Mouse (Mus musculus) heart, embryonic 10.5 days (tissue): ENCODE results near the gene Cabp2. TPM values are rescaled to one million over a fixed set of nuclear protein-coding genes. Genes with fewer than 3 reads are reported as not detected.
A peak's percentile ranks its signal among the peaks of the same experiment; 100 is the strongest.
"Not testable (repeated sequence)": the region's sequence is repeated elsewhere in the genome, so short reads cannot be mapped to it uniquely, and the experiment has no call there.

Experiments
- DNase-seq: peaks from one replicate; pipeline ENCODE4 v3.0.0-alpha.2; 2017; ENCODE audit warnings: low spot score
- H3K27ac ChIP-seq: fragments of 300-500 bp; sonication (generic); 2 replicates; pipeline ENCODE4 v1.5.1; 2016; ENCODE audit warnings: mild to moderate bottlenecking
- H3K27me3 ChIP-seq: fragments of 300-500 bp; sonication (generic); 2 replicates; pipeline ENCODE4 v1.6.1; 2016; ENCODE audit warnings: mild to moderate bottlenecking; ENCODE audit not compliant: poor library complexity, insufficient read depth, severe bottlenecking
- H3K36me3 ChIP-seq: fragments of 300-500 bp; sonication (generic); 2 replicates; pipeline ENCODE4 v1.6.1; 2016; ENCODE audit warnings: mild to moderate bottlenecking, moderate library complexity
- H3K4me1 ChIP-seq: fragments of 300-500 bp; sonication (generic); 2 replicates; pipeline ENCODE4 v1.6.1; 2016; ENCODE audit warnings: mild to moderate bottlenecking
- H3K4me3 ChIP-seq: fragments of 300-500 bp; sonication (generic); 2 replicates; pipeline ENCODE4 v1.5.1; 2016; ENCODE audit warnings: mild to moderate bottlenecking, moderate library complexity
- H3K9me3 ChIP-seq: fragments of 300-500 bp; sonication (generic); 2 replicates; pipeline ENCODE4 v1.6.1; 2016; ENCODE audit warnings: mild to moderate bottlenecking, moderate library complexity
- WGBS: fragments of 180-500 bp; shearing (Covaris S2); methylation state at CpG from one replicate; pipeline ENCODE4 v1.1.7; 2016; 5-methylcytosine and 5-hydroxymethylcytosine counted together
- polyA plus RNA-seq: library from polyadenylated mRNA; unstranded; fragments of >200 nt; fragmentation: Nextera tagmentation; extraction: Ambion mirVana; gene quantifications from 2 replicates; pipeline ENCODE4 v1.2.1, GENCODE M21; 2016

Cabp2 gene
- not detected in 2 replicates for polyA plus RNA-seq

GRCm38 (mm10) chr19:4081394-4081793, at the start of gene Cabp2:
TSS of gene Cabp2 (plus strand) at chr19:4081578.
- no peaks in the 10 kb centered on the region for H3K36me3 ChIP-seq
- H3K9me3 ChIP-seq: no peaks in the 10 kb centered on the region
- no peak for DNase-seq
- 73% methylated on average over 3 of the region's 3 CpGs for WGBS
- no peaks in the 10 kb centered on the region for H3K4me1 ChIP-seq
- H3K4me3 ChIP-seq: no peak within 1 kb of the TSS
- no peak within 1 kb of the TSS for H3K27ac ChIP-seq
- H3K27me3 ChIP-seq: peaks cover 40% of the 10 kb centered on the region

- H3K27me3 ChIP-seq: no peaks in the 10 kb centered on the region
- peaks cover 15% of the 10 kb centered on the region for H3K4me1 ChIP-seq
- no peak for DNase-seq
- peaks cover 11% of the 10 kb centered on the region; the same call in 1 of the 2 replicates for H3K36me3 ChIP-seq
- 45% methylated on average over 7 of the region's 7 CpGs for WGBS
- H3K4me3 ChIP-seq: no peak overlapping the region
- H3K27ac ChIP-seq: no peak overlapping the region
- H3K9me3 ChIP-seq: no peaks in the 10 kb centered on the region
Measured at GRCm38 (mm10) chr19:4032668-4033067, 48.7 kb upstream of the Cabp2 start.

GRCm38 (mm10) chr19:4033298-4033697, 48.1 kb upstream of the Cabp2 start:
- WGBS: 69% methylated on average over 3 of the region's 3 CpGs
- no peak overlapping the region for H3K4me3 ChIP-seq
- no peak for DNase-seq
- H3K9me3 ChIP-seq: no peaks in the 10 kb centered on the region
- no peak overlapping the region for H3K27ac ChIP-seq
- H3K36me3 ChIP-seq: peaks cover 11% of the 10 kb centered on the region; the same call in 1 of the 2 replicates
- H3K27me3 ChIP-seq: no peaks in the 10 kb centered on the region
- peaks cover 19% of the 10 kb centered on the region for H3K4me1 ChIP-seq

- no peaks in the 10 kb centered on the region for H3K27me3 ChIP-seq
- H3K4me1 ChIP-seq: peaks cover 19% of the 10 kb centered on the region
- 68% methylated on average over 5 of the region's 5 CpGs for WGBS
- DNase-seq: no peak
- H3K4me3 ChIP-seq: no peak overlapping the region
- H3K9me3 ChIP-seq: no peaks in the 10 kb centered on the region
- H3K36me3 ChIP-seq: peaks cover 11% of the 10 kb centered on the region; the same call in 1 of the 2 replicates
- no peak overlapping the region for H3K27ac ChIP-seq
Measured at GRCm38 (mm10) chr19:4033742-4034141, 47.6 kb upstream of the Cabp2 start.

- H3K27me3 ChIP-seq: no peaks in the 10 kb centered on the region
- H3K27ac ChIP-seq: no peak overlapping the region
- H3K4me1 ChIP-seq: peaks cover 19% of the 10 kb centered on the region
- no peak for DNase-seq
- H3K36me3 ChIP-seq: peaks cover 11% of the 10 kb centered on the region; the same call in 1 of the 2 replicates
- 82% methylated on average over 12 of the region's 12 CpGs for WGBS
- H3K4me3 ChIP-seq: no peak overlapping the region
- no peaks in the 10 kb centered on the region for H3K9me3 ChIP-seq
Measured at GRCm38 (mm10) chr19:4036327-4037045, 44.9 kb upstream of the Cabp2 start.

GRCm38 (mm10) chr19:4037154-4037787, 44.1 kb upstream of the Cabp2 start:
- Histone ChIP-seq H3K4me1 (peaks cover 25% of the 10 kb centered on the region), H3K36me3 (peaks cover 11% of the 10 kb centered on the region; the same call in 1 of the 2 replicates), H3K4me3 (peak overlapping the region; percentile 87), H3K27ac (peak overlapping the region; percentile 95)
- 24% methylated on average over 7 of the region's 8 CpGs for WGBS
- H3K27me3 ChIP-seq, DNase-seq, H3K9me3 ChIP-seq: not testable (repeated sequence)

- H3K27me3 ChIP-seq: no peaks in the 10 kb centered on the region
- DNase-seq: peak; percentile 96
- 0% methylated on average over 26 of the region's 26 CpGs for WGBS
- no peaks in the 10 kb centered on the region for H3K9me3 ChIP-seq
- H3K4me3 ChIP-seq: peak within 1 kb of the TSS; percentile 87
- peaks cover 11% of the 10 kb centered on the region; the same call in 1 of the 2 replicates for H3K36me3 ChIP-seq
- H3K4me1 ChIP-seq: peaks cover 25% of the 10 kb centered on the region
- peak within 1 kb of the TSS; percentile 95 for H3K27ac ChIP-seq
Measured at GRCm38 (mm10) chr19:4037788-4038232, 43.6 kb upstream of the Cabp2 start, which contains the start of gene Gstp1. TSS of gene Gstp1 (minus strand) at chr19:4037985.

- 83% methylated on average over 5 of the region's 5 CpGs for WGBS
- not testable (repeated sequence) for H3K27ac ChIP-seq, H3K4me3 ChIP-seq, H3K9me3 ChIP-seq, H3K36me3 ChIP-seq, H3K27me3 ChIP-seq, DNase-seq
- peaks cover 28% of the 10 kb centered on the region for H3K4me1 ChIP-seq
Measured at GRCm38 (mm10) chr19:4040941-4041340, 40.4 kb upstream of the Cabp2 start.

GRCm38 (mm10) chr19:4041500-4041899, 39.9 kb upstream of the Cabp2 start:
- not testable (repeated sequence) for H3K36me3 ChIP-seq, H3K27ac ChIP-seq, H3K4me3 ChIP-seq, H3K27me3 ChIP-seq, DNase-seq, H3K9me3 ChIP-seq
- H3K4me1 ChIP-seq: peaks cover 25% of the 10 kb centered on the region
- WGBS: 78% methylated on average over 3 of the region's 4 CpGs

GRCm38 (mm10) chr19:4042124-4042523, 39.3 kb upstream of the Cabp2 start:
- Histone ChIP-seq H3K4me1 (peaks cover 22% of the 10 kb centered on the region), H3K9me3 (no peaks in the 10 kb centered on the region), H3K4me3 (no peak overlapping the region), H3K36me3 (no peaks in the 10 kb centered on the region), H3K27me3 (no peaks in the 10 kb centered on the region), H3K27ac (no peak overlapping the region)
- 63% methylated on average over 14 of the region's 14 CpGs for WGBS
- no peak for DNase-seq

- H3K4me1 ChIP-seq: 0 out of 2 replicates have a peak, but pooled peaks cover 13% of the 10 kb centered on the region
- not testable (repeated sequence) for H3K9me3 ChIP-seq, H3K36me3 ChIP-seq, H3K4me3 ChIP-seq, H3K27me3 ChIP-seq, H3K27ac ChIP-seq, DNase-seq
- WGBS: 85% methylated on average over 5 of the region's 5 CpGs
Measured at GRCm38 (mm10) chr19:4044109-4044508, 37.3 kb upstream of the Cabp2 start.

GRCm38 (mm10) chr19:4045966-4046865, 35.2 kb upstream of the Cabp2 start, which contains the start of gene Gstp2:
TSS of gene Gstp2 (minus strand) at chr19:4046023.
- no peak for DNase-seq
- Histone ChIP-seq H3K27ac (no peak within 1 kb of the TSS), H3K4me3 (no peak within 1 kb of the TSS), H3K9me3 (no peaks in the 10 kb centered on the region), H3K27me3 (no peaks in the 10 kb centered on the region), H3K4me1 (0 out of 2 replicates have a peak, but pooled peaks cover 13% of the 10 kb centered on the region), H3K36me3 (no peaks in the 10 kb centered on the region)
- 54% methylated on average over 16 of the region's 16 CpGs for WGBS
